ENCODE assay signal across 8 mouse cellular contexts in genomic region chr5:30113881-30114760, GRCm38 (mm10). TPM values are rescaled to one million over a fixed set of nuclear protein-coding genes. Genes with fewer than 3 reads are reported as not detected.
DNase-seq lines count a peak whose midpoint lies in the region; ATAC-seq and TF ChIP-seq lines count a peak whose summit lies in the region.

No protein-coding gene starts in this region.

- peaks cover 16% of the 10 kb centered on the region for H3K36me3 ChIP-seq in forebrain, embryonic 16.5 days (ENCODE audit: control insufficient read depth, insufficient read depth)

- peak overlapping the region; percentile 85 for H3K4me2 ChIP-seq in forebrain, embryonic 16.5 days (ENCODE audit: low read length)

- H3K27ac ChIP-seq in forebrain, embryonic 16.5 days (ENCODE audit: low read length) = no peak overlapping the region

- H3K9ac ChIP-seq in forebrain, embryonic 16.5 days (replicated peaks; ENCODE audit: low read depth, low read length) = peak overlapping the region; percentile 68

- peak overlapping the region; percentile 56 for H3K4me3 ChIP-seq in forebrain, embryonic 16.5 days (replicated peaks; ENCODE audit: low read length)

- H3K27me3 ChIP-seq in forebrain, embryonic 16.5 days (replicated peaks; ENCODE audit: control insufficient read depth, insufficient read depth, low read length) = no peaks in the 10 kb centered on the region

- peaks cover 28% of the 10 kb centered on the region for H3K4me1 ChIP-seq in forebrain, embryonic 16.5 days (replicated peaks; ENCODE audit: control insufficient read depth, insufficient read depth, low read length)

- TF ChIP-seq POLR2A in brain, embryonic 14.5 days (IDR thresholded peaks at IDR 0.05; ENCODE audit: borderline replicate concordance, extremely low read depth, insufficient read depth, insufficient read length, poor library complexity, severe bottlenecking) = no peak

- peak; percentile 89 for ATAC-seq in forebrain, embryonic 16.5 days

- DNase-seq in ES-CJ7 (ENCODE audit: low read depth, low spot score) = peak; percentile 85
- peak; percentile 92 for DNase-seq in brain, embryonic 14.5 days (ENCODE audit: low read depth)
- DNase-seq in heart, postnatal 4 days = peak; percentile 88
- peak; percentile 85 to 88 for DNase-seq in layer of hippocampus, postnatal 10 days (ENCODE audit: low spot score in 2 of 2)
- DNase-seq in lung, postnatal 14 days = peak; percentile 71
- DNase-seq in retina, postnatal 7 days (ENCODE audit: low read depth, low spot score) = peak; percentile 77
- peak; percentile 64 to 79 for DNase-seq in urinary bladder, postnatal 4 days (ENCODE audit: low spot score in 2 of 2)

- H3K9me3 ChIP-seq in forebrain, embryonic 16.5 days (ENCODE audit: control insufficient read depth, low read length) = no peaks in the 10 kb centered on the region

- WGBS in forebrain, embryonic 16.5 days = 5% methylated on average over 95 of the region's 103 CpGs

- peak; percentile 74 for TF ChIP-seq CTCF in brain, embryonic 14.5 days (IDR thresholded peaks at IDR 0.05; ENCODE audit: borderline replicate concordance, extremely low read depth, insufficient read depth, insufficient read length)

RNA-seq across cellular contexts. Expression of gene 3110082J24Rik, which starts 8.2 kb away (rescaled TPM):
- 2.9 and 4.3 TPM in 2 replicates for polyA plus RNA-seq in brain, embryonic 14.5 days (2012; rRNA removed)
- polyA plus RNA-seq in forebrain, embryonic 16.5 days (2015; fragmentation: Nextera tagmentation; extraction: Ambion mirVana) = 2.8 TPM in 2 replicates
- not detected for total RNA-seq in heart, postnatal 4 days (2021)
- total RNA-seq in layer of hippocampus, postnatal 10 days (2021) = 1 to 10 TPM; 5.0 TPM

RNA-seq across cellular contexts. Expression of gene Garem2, which starts 9.2 kb away (rescaled TPM):
- polyA plus RNA-seq in brain, embryonic 14.5 days (2012; rRNA removed) = 33.4 and 36.6 TPM in 2 replicates
- polyA plus RNA-seq in forebrain, embryonic 16.5 days (2015; fragmentation: Nextera tagmentation; extraction: Ambion mirVana) = 8.1 and 10.1 TPM in 2 replicates
- under 1 TPM; 0.27 to 0.45 TPM for total RNA-seq in heart, postnatal 4 days (2021)
- total RNA-seq in layer of hippocampus, postnatal 10 days (2021) = 10 to 100 TPM; 14.5 to 15.8 TPM

RNA-seq across cellular contexts. Expression of gene Tyms, which starts 40.7 kb away (rescaled TPM):
- 43.0 and 72.7 TPM in 2 replicates for polyA plus RNA-seq in brain, embryonic 14.5 days (2012; rRNA removed)
- polyA plus RNA-seq in forebrain, embryonic 16.5 days (2015; fragmentation: Nextera tagmentation; extraction: Ambion mirVana) = 84.3 and 95.4 TPM in 2 replicates
- total RNA-seq in heart, postnatal 4 days (2021) = 10 to 100 TPM; 44.0 to 49.6 TPM
- total RNA-seq in layer of hippocampus, postnatal 10 days (2021) = 1 to 10 TPM; 9.4 to 9.5 TPM

RNA-seq across cellular contexts. Expression of gene Hadha, which starts 40.8 kb away (rescaled TPM):
- 58.8 and 67.3 TPM in 2 replicates for polyA plus RNA-seq in brain, embryonic 14.5 days (2012; rRNA removed)
- polyA plus RNA-seq in forebrain, embryonic 16.5 days (2015; fragmentation: Nextera tagmentation; extraction: Ambion mirVana) = 76.0 and 80.7 TPM in 2 replicates
- 1,000 to 10,000 TPM; 1,073 to 1,141 TPM for total RNA-seq in heart, postnatal 4 days (2021)
- total RNA-seq in layer of hippocampus, postnatal 10 days (2021) = 10 to 100 TPM; 69.7 to 95.5 TPM

RNA-seq across cellular contexts. Expression of gene Hadhb, which starts 40.9 kb away (rescaled TPM):
- polyA plus RNA-seq in brain, embryonic 14.5 days (2012; rRNA removed) = 37.6 and 47.5 TPM in 2 replicates
- polyA plus RNA-seq in forebrain, embryonic 16.5 days (2015; fragmentation: Nextera tagmentation; extraction: Ambion mirVana) = 66.5 and 72.0 TPM in 2 replicates
- 1,000 to 10,000 TPM; 1,045 to 1,083 TPM for total RNA-seq in heart, postnatal 4 days (2021)
- total RNA-seq in layer of hippocampus, postnatal 10 days (2021) = 10 to 100 TPM; 68.6 to 75.7 TPM

Comparison
In these comparisons a context has a peak if more than half of its experiments do, and no peak if none do; other contexts are left out.
1. RNA of gene 3110082J24Rik, which starts 8.2 kb away (total RNA-seq): 5.0 TPM in layer of hippocampus, postnatal 10 days; not detected in heart, postnatal 4 days; every median in the first group is over 4 times any median in the second.
2. RNA of gene Garem2, which starts 9.2 kb away (total RNA-seq): 14.5 to 15.8 TPM in layer of hippocampus, postnatal 10 days; 0.27 to 0.45 TPM in heart, postnatal 4 days; every median in the first group is over 10 times any median in the second.
3. RNA of gene Tyms, which starts 40.7 kb away (total RNA-seq): 44.0 to 49.6 TPM in heart, postnatal 4 days; 9.4 to 9.5 TPM in layer of hippocampus, postnatal 10 days; every median in the first group is over 4 times any median in the second.
4. Peak in every context shown above with its lines, with median percentiles within 50 percentile points of each other: DNase-seq.